Mouse (Mus musculus) inflammation-experienced regulatory T-cells (primary cell): ENCODE results near the gene Map1a. TPM values are rescaled to one million over a fixed set of nuclear protein-coding genes. Genes with fewer than 3 reads are reported as not detected.

Experiments used
- polyA plus RNA-seq, 2 experiments: library from polyadenylated mRNA; unstranded; fragments of 100-300 nt; shearing (Covaris generic); gene quantifications; one replicate each; pipeline ENCODE4 v1.2.1; 2017

Gene Map1a
- under 1 TPM; 0.18 to 0.20 TPM for polyA plus RNA-seq

GRCm38 (mm10) chr2:121288901-121289729 is at the start of gene Map1a:
Gene Map1a, plus strand, starts transcription at chr2:121289600.

GRCm38 (mm10) chr2:121271236-121271927 is 18.0 kb upstream of the Map1a start, which contains the start of gene Trp53bp1:
Gene Trp53bp1, minus strand, starts transcription at chr2:121271407.

GRCm38 (mm10) chr2:121354820-121355592 is 65.6 kb downstream of the Map1a start, which contains the start of gene Ppip5k1:
Gene Ppip5k1, minus strand, starts transcription at chr2:121355396.

GRCm38 (mm10) chr2:121357494-121357893 is 68.1 kb downstream of the Map1a start, which contains the start of gene Ckmt1:
Gene Ckmt1, plus strand, starts transcription at chr2:121357714.

Other genes with a start within 250 kb of the Map1a start
- under 1 TPM; 0.25 to 0.49 TPM for gene Tgm5, start 203.8 kb upstream of the Map1a start, polyA plus RNA-seq
- gene Tgm7, start 179.8 kb upstream of the Map1a start, polyA plus RNA-seq = under 1 TPM; 0.10 to 0.26 TPM
- gene Adal, start 149.2 kb upstream of the Map1a start, polyA plus RNA-seq = 10 to 100 TPM; 15.9 to 18.3 TPM
- gene Lcmt2, start 148.9 kb upstream of the Map1a start, polyA plus RNA-seq = 10 to 100 TPM; 18.4 to 29.0 TPM
- gene Tubgcp4, start 118.9 kb upstream of the Map1a start, polyA plus RNA-seq = 10 to 100 TPM; 76.3 to 77.3 TPM
- gene Zscan29, start 118.5 kb upstream of the Map1a start, polyA plus RNA-seq = 10 to 100 TPM; 36.3 to 41.3 TPM
- gene Trp53bp1, start 18.2 kb upstream of the Map1a start, polyA plus RNA-seq = 10 to 100 TPM; 52.9 to 53.3 TPM
- 10 to 100 TPM; 11.5 to 20.2 TPM for gene Ppip5k1, start 65.8 kb downstream of the Map1a start, polyA plus RNA-seq
- 1 to 10 TPM in 1 of 2 experiments, under 1 TPM in 1; 0.73 to 3.3 TPM for gene Ckmt1, start 68.1 kb downstream of the Map1a start, polyA plus RNA-seq
- under 1 TPM in 1 of 2 experiments, not detected in 1; 0.21 TPM for gene Strc, start 97.6 kb downstream of the Map1a start, polyA plus RNA-seq
- gene Pdia3, start 124.2 kb downstream of the Map1a start, polyA plus RNA-seq = 100 to 1,000 TPM; 670 to 712 TPM
- 1 to 10 TPM; 3.0 to 3.9 TPM for gene Catsper2, start 124.2 kb downstream of the Map1a start, polyA plus RNA-seq
- 1 to 10 TPM in 1 of 2 experiments, under 1 TPM in 1; 0.26 to 1.1 TPM for gene Ell3, start 154.7 kb downstream of the Map1a start, polyA plus RNA-seq
- gene Serf2, start 159.6 kb downstream of the Map1a start, polyA plus RNA-seq = 100 to 1,000 TPM; 402 to 494 TPM
- 100 to 1,000 TPM; 148 to 150 TPM for gene Hypk, start 163.7 kb downstream of the Map1a start, polyA plus RNA-seq
- under 1 TPM; 0.33 TPM for gene Serinc4, start 167.2 kb downstream of the Map1a start, polyA plus RNA-seq
- gene Mfap1b, start 184.5 kb downstream of the Map1a start, polyA plus RNA-seq = 100 to 1,000 TPM in 1 of 2 experiments, 10 to 100 TPM in 1; 95.4 to 104 TPM
- gene Mfap1a, start 217.1 kb downstream of the Map1a start, polyA plus RNA-seq = 10 to 100 TPM; 33.1 to 44.8 TPM
- gene Wdr76, start 217.1 kb downstream of the Map1a start, polyA plus RNA-seq = 1 to 10 TPM; 6.0 to 6.5 TPM